Mouse (Mus musculus) cerebellum, adult 2 months (tissue): ENCODE results near the gene Tbx19.

Source experiments
- CTCF ChIP-seq: fragments of 200-500 bp; IDR thresholded peaks from 2 replicates; pipeline ENCODE4 v1.5.1; 2011; ENCODE audit warnings: low read depth, mild to moderate bottlenecking, control low read depth, low read length, moderate library complexity, borderline replicate concordance; ENCODE audit not compliant: insufficient read depth
- POLR2A ChIP-seq: fragments of 200-500 bp; IDR thresholded peaks from 2 replicates; pipeline ENCODE4 v1.6.1; 2011; ENCODE audit warnings: low read length, control low read depth, borderline replicate concordance; ENCODE audit not compliant: insufficient read depth

DNA sequence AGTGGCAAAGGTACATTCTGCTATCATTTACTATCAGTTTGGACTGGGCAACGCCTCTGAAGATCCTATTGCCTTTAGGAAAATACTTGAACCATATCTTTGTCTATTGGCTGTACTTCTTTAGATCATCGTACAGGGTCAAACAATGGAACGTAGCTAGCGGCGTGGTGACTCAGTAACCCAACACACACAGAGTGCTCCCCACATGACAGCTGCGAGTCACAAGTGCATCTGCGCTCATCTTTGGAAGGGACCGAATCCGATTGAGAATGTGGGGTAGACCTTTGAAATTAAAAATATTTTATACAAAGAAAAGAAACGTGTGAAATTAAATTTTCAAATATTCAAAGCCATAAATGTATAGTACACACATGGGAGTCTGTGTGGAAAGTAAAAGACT is 1.7 kb downstream of the Tbx19 start:
- TF ChIP-seq POLR2A (no peak), CTCF (no peak)
